ENCODE assay signal across 18 mouse cellular contexts in genomic region chr5:24072031-24072430, GRCm38 (mm10). TPM values are rescaled to one million over a fixed set of nuclear protein-coding genes. Genes with fewer than 3 reads are reported as not detected.
DNase-seq lines count a peak whose midpoint lies in the region; ATAC-seq and TF ChIP-seq lines count a peak whose summit lies in the region.
"Had no signal": no experiment of that assay in that cellular context is flagged by ENCODE, and none has a peak within 500 bp of the region (broad histone marks: within the 10 kb centered on the region; RNA-seq: fewer than 3 reads in every experiment).

No protein-coding gene starts in this region.

- no peaks in the 10 kb centered on the region for H3K79me2 ChIP-seq in macrophage (ENCODE audit: inconsistent target)

- H3K4me3 ChIP-seq in heart, postnatal 0 days (ENCODE audit: low read depth, low read length) = no peak overlapping the region
- no peak overlapping the region for H3K4me3 ChIP-seq in lung, adult 2 months (replicated peaks; ENCODE audit: extremely low read depth, low read depth, low read length)
- no peak overlapping the region for H3K4me3 ChIP-seq in macrophage (ENCODE audit: inconsistent target)
- H3K4me3 ChIP-seq in midbrain, embryonic 15.5 days = no peak overlapping the region
- H3K4me3 ChIP-seq: embryonic facial prominence, embryonic 13.5 days; forebrain, embryonic 10.5 days; hindbrain, embryonic 12.5 days; intestine, embryonic 15.5 days; kidney, embryonic 15.5 days; liver, embryonic 12.5 days; megakaryocyte, embryonic 14.5 days had no signal

- H3K4me1 ChIP-seq in heart, postnatal 0 days (ENCODE audit: control insufficient read depth, insufficient read depth) = 0 out of 2 replicates have a peak, but pooled peaks cover 6% of the 10 kb centered on the region
- no peaks in the 10 kb centered on the region for H3K4me1 ChIP-seq in lung, adult 2 months (ENCODE audit: control insufficient read depth, insufficient read depth, low read length)
- peaks cover 5% of the 10 kb centered on the region for H3K4me1 ChIP-seq in midbrain, embryonic 15.5 days
- H3K4me1 ChIP-seq: intestine, embryonic 15.5 days had no signal

- no peak overlapping the region for H3K9ac ChIP-seq in heart, postnatal 0 days (replicated peaks; ENCODE audit: low read depth, low read length)
- no peak overlapping the region for H3K9ac ChIP-seq in midbrain, embryonic 15.5 days
- H3K9ac ChIP-seq: embryonic facial prominence, embryonic 13.5 days; hindbrain, embryonic 12.5 days; intestine, embryonic 15.5 days; kidney, embryonic 15.5 days; liver, embryonic 12.5 days had no signal

- H3K27ac ChIP-seq in heart, postnatal 0 days (ENCODE audit: low read depth) = peak overlapping the region; percentile 63; the same call in 1 of the 2 replicates
- H3K27ac ChIP-seq in macrophage = peak overlapping the region; percentile 36
- H3K27ac ChIP-seq in midbrain, embryonic 15.5 days = no peak overlapping the region
- H3K27ac ChIP-seq: embryonic facial prominence, embryonic 13.5 days; forebrain, embryonic 10.5 days; hindbrain, embryonic 12.5 days; intestine, embryonic 15.5 days; kidney, embryonic 15.5 days; liver, embryonic 12.5 days had no signal

- H3K9me3 ChIP-seq in heart, postnatal 0 days (replicated peaks; ENCODE audit: control insufficient read depth, low read length) = no peaks in the 10 kb centered on the region
- H3K9me3 ChIP-seq in midbrain, embryonic 15.5 days = no peaks in the 10 kb centered on the region
- H3K9me3 ChIP-seq: embryonic facial prominence, embryonic 13.5 days; forebrain, embryonic 10.5 days; hindbrain, embryonic 12.5 days; intestine, embryonic 15.5 days; kidney, embryonic 15.5 days; liver, embryonic 12.5 days had no signal

- no peak for ATAC-seq in heart, postnatal 0 days (ENCODE audit: insufficient read depth, low read depth)
- ATAC-seq in midbrain, embryonic 15.5 days (replicated peaks) = no peak
- ATAC-seq: activated CD4-positive, CD25-positive, alpha-beta regulatory T cell, adult 4 months; intestine, embryonic 15.5 days; liver, embryonic 12.5 days; Patski had no signal

- peak; percentile 18; the same call in 1 of the 2 replicates for TF ChIP-seq POLR2A in lung, adult 2 months (IDR thresholded peaks at IDR 0.05; ENCODE audit: borderline replicate concordance, extremely low read depth, low read depth, low read length)

- no peaks in the 10 kb centered on the region for H3K27me3 ChIP-seq in heart, postnatal 0 days (ENCODE audit: control insufficient read depth, insufficient read depth, low read length)
- H3K27me3 ChIP-seq in midbrain, embryonic 15.5 days (replicated peaks) = no peaks in the 10 kb centered on the region
- H3K27me3 ChIP-seq: embryonic facial prominence, embryonic 13.5 days; hindbrain, embryonic 12.5 days; intestine, embryonic 15.5 days; kidney, embryonic 15.5 days; liver, embryonic 12.5 days; Patski had no signal

- 68% methylated on average over 6 of the region's 6 CpGs for WGBS in heart, postnatal 0 days
- 59% methylated on average over 6 of the region's 6 CpGs for WGBS in lung, adult 2 months
- WGBS in macrophage (ENCODE audit: missing documents) = 71% methylated on average over 6 of the region's 6 CpGs
- WGBS in midbrain, embryonic 15.5 days = 63% methylated on average over 6 of the region's 6 CpGs

- no peak overlapping the region for H3K4me2 ChIP-seq in heart, postnatal 0 days (ENCODE audit: low read depth, low read length)
- no peak overlapping the region for H3K4me2 ChIP-seq in midbrain, embryonic 15.5 days
- H3K4me2 ChIP-seq: embryonic facial prominence, embryonic 13.5 days; hindbrain, embryonic 12.5 days; intestine, embryonic 15.5 days; kidney, embryonic 15.5 days; liver, embryonic 12.5 days had no signal

- no peak for TF ChIP-seq EP300 in heart, postnatal 0 days (IDR thresholded peaks at IDR 0.05; ENCODE audit: low read depth)

- no peak for TF ChIP-seq CTCF in heart, postnatal 0 days (IDR thresholded peaks at IDR 0.05; ENCODE audit: low read depth)
- no peak for TF ChIP-seq CTCF in lung, adult 2 months (IDR thresholded peaks at IDR 0.05; ENCODE audit: insufficient read depth, low read length)

- DNase-seq in heart, postnatal 0 days (ENCODE audit: low spot score) = no peak
- DNase-seq in heart, postnatal 4 days = no peak
- peak; percentile 35 for DNase-seq in adrenal gland, postnatal 14 days
- DNase-seq in lung, adult 2 months = peak; percentile 34
- no peak for DNase-seq in embryo, embryonic 10 days (ENCODE audit: low spot score)
- DNase-seq: cerebellum, adult 9-10 months; thymus, postnatal 4 days had no signal

- H3K36me3 ChIP-seq in heart, postnatal 0 days (replicated peaks; ENCODE audit: control insufficient read depth, insufficient read depth, low read length) = no peaks in the 10 kb centered on the region
- no peaks in the 10 kb centered on the region for H3K36me3 ChIP-seq in macrophage (ENCODE audit: inconsistent target)
- no peaks in the 10 kb centered on the region for H3K36me3 ChIP-seq in midbrain, embryonic 15.5 days (replicated peaks)
- H3K36me3 ChIP-seq: embryonic facial prominence, embryonic 13.5 days; forebrain, embryonic 10.5 days; hindbrain, embryonic 12.5 days; intestine, embryonic 15.5 days; kidney, embryonic 15.5 days; liver, embryonic 12.5 days had no signal

RNA-seq across cellular contexts. Expression of gene Klhl7, which starts 28.4 kb away (rescaled TPM):
- 55.3 and 60.0 TPM in 2 replicates for total RNA-seq in heart, postnatal 0 days (2014; rRNA removed; ENCODE audit: low replicate concordance)
- polyA plus RNA-seq in heart, postnatal 0 days (2015; fragmentation: Nextera tagmentation; extraction: Ambion mirVana) = 42.4 and 47.1 TPM in 2 replicates
- total RNA-seq in heart, postnatal 4 days (2021) = 10 to 100 TPM; 60.2 to 62.0 TPM
- total RNA-seq in adrenal gland, postnatal 14 days (2021) = 30.1 and 31.6 TPM in 2 replicates
- polyA plus RNA-seq in lung, adult 2 months (2012; rRNA removed) = 3.0 and 5.9 TPM in 2 replicates
- 10 to 100 TPM in 20 of 26 experiments, 1 to 10 TPM in 6; 4.6 to 31.4 (median 18.0) TPM for total RNA-seq in macrophage (2018; cell fraction: chromatin; rRNA removed)
- total RNA-seq in macrophage (2018; cell fraction: cytosol; rRNA removed) = 10 to 100 TPM in 22 of 26 experiments, 1 to 10 TPM in 4; 7.2 to 20.8 (median 12.6) TPM
- total RNA-seq in macrophage (2018; cell fraction: nucleus; rRNA removed) = 10 to 100 TPM in 22 of 26 experiments, 1 to 10 TPM in 4; 6.8 to 31.8 (median 14.6) TPM
- 17.4 to 22.2 TPM (median 17.4 TPM) in 3 replicates for polyA plus RNA-seq in macrophage (2018)
- 143 and 159 TPM in 2 replicates for polyA plus RNA-seq in midbrain, embryonic 15.5 days (2015; fragmentation: Nextera tagmentation; extraction: Ambion mirVana)

RNA-seq across cellular contexts. Expression of gene Fam126a, which starts 41.5 kb away (rescaled TPM):
- 37.3 and 37.6 TPM in 2 replicates for total RNA-seq in heart, postnatal 0 days (2014; rRNA removed; ENCODE audit: low replicate concordance)
- polyA plus RNA-seq in heart, postnatal 0 days (2015; fragmentation: Nextera tagmentation; extraction: Ambion mirVana) = 23.3 and 27.7 TPM in 2 replicates
- 10 to 100 TPM; 62.4 to 65.1 TPM for total RNA-seq in heart, postnatal 4 days (2021)
- total RNA-seq in adrenal gland, postnatal 14 days (2021) = 67.7 and 74.0 TPM in 2 replicates
- 4.8 and 7.8 TPM in 2 replicates for polyA plus RNA-seq in lung, adult 2 months (2012; rRNA removed)
- total RNA-seq in macrophage (2018; cell fraction: chromatin; rRNA removed) = 100 to 1,000 TPM in 3 of 26 experiments, 10 to 100 TPM in 23; 13.2 to 140 (median 50.9) TPM
- total RNA-seq in macrophage (2018; cell fraction: cytosol; rRNA removed) = 10 to 100 TPM; 13.6 to 67.0 (median 29.6) TPM
- total RNA-seq in macrophage (2018; cell fraction: nucleus; rRNA removed) = 100 to 1,000 TPM in 3 of 26 experiments, 10 to 100 TPM in 23; 18.0 to 115 (median 43.6) TPM
- polyA plus RNA-seq in macrophage (2018) = 26.1 to 41.3 TPM (median 35.1 TPM) in 3 replicates
- 33.0 and 33.3 TPM in 2 replicates for polyA plus RNA-seq in midbrain, embryonic 15.5 days (2015; fragmentation: Nextera tagmentation; extraction: Ambion mirVana)

Comparison
In these comparisons a context has a peak if more than half of its experiments do, and no peak if none do; other contexts are left out.
1. DNase-seq: peak in adrenal gland, postnatal 14 days (single experiment) and lung, adult 2 months (single experiment); none in heart, postnatal 0 days (single experiment), heart, postnatal 4 days (single experiment) and embryo, embryonic 10 days (single experiment).